Mouse (Mus musculus): ENCODE measurements around the gene Pdzd9.
"Not testable (repeated sequence)": the region's sequence is repeated elsewhere in the genome, so short reads cannot be mapped to it uniquely, and the experiment has no call there.

Gene Pdzd9

DNA sequence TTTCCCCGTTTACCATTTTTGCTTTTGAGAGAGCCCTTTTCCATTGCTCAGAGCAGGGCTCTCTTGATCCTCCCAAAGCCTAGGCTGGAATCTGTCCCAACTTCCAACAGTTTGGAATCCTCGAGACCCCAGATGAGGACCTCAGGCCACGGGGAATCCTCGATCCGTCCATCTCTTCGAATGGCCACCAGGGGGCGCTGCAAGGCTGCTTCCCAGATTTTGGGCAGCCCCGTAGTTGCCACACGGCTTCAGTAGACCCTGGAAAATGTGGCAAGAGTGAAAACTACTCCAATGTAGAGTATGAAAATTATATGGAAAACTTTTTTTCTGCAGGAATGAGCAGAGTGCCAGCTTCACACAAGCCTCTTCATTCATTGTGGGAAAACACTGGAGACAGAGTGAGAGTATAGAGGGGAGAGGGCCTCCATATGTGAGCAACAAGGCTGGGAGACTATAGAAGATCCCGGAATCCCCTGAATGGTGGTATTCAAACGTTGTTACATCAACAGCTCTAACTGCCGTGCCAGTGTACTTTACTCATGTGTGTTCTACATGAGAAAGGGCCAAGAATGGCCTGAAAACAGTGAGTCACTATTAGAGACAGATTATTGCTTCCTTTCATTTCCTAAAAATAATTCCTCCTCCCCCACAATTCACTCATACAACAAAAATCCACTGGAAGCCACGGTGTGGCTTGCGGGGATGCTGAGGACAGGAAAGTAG, at the start of gene Pdzd9:
Pdzd9 (minus strand) TSS at position 191 of the 723 bp plus-strand sequence.
- in situ Hi-C loops (cut with MboI, MseI) = loop anchor here (5.0 to 10.0 kb wide), 3 partner anchors 67 to 244 kb away; partner anchors contain the start of genes Polr3e and Vwa3a

- in situ Hi-C loops (cut with MboI, MseI) = no loop called here
These were observed 47.1 kb upstream of the Pdzd9 start for GRCm38 (mm10) chr7:120717261-120717660.

GRCm38 (mm10) chr7:120713951-120714350, 43.8 kb upstream of the Pdzd9 start:
- in situ Hi-C loops (cut with MboI, MseI) = not testable (repeated sequence)

DNA sequence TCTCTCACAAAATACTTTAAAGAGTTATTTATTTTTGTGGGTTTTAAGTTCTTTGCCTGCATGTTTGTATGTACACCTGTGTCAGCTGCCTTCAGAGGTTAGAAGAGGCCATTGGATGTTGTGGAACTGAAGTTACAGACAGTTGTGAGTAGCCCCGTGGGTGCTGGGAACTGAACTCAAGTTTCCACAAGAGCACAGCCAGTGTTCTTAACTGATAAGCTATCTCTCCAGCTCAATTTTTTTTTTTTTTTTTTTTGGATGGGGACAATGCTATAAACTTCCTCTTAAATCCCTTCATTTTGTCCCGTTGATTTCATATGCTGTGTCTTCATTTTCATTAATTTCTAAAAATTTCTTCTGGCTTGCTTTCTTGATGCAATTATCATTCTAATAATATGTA, 43.1 kb upstream of the Pdzd9 start:
- in situ Hi-C loops (cut with MboI, MseI) = no loop called here

DNA sequence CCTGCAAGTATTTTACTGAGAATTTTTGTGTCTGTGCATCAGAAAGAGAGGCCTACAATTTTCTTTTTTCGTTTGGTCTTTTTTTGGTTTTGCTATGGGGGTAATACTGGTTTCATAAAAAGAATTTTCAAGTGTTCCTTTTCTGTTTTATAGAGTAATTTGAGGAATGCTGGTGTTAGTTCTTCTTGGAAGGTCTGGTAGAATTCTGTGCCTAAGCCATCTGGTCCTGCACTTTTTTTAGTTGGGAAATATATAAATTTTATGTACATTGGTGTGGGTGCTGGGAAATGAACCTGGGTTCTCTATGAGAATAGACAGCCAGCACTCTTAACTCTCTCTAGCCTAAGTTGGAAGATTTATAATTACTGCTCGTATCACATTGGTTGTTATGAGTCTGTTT, 41.9 kb upstream of the Pdzd9 start:
- in situ Hi-C loops (cut with MboI, MseI) = no loop called here

DNA sequence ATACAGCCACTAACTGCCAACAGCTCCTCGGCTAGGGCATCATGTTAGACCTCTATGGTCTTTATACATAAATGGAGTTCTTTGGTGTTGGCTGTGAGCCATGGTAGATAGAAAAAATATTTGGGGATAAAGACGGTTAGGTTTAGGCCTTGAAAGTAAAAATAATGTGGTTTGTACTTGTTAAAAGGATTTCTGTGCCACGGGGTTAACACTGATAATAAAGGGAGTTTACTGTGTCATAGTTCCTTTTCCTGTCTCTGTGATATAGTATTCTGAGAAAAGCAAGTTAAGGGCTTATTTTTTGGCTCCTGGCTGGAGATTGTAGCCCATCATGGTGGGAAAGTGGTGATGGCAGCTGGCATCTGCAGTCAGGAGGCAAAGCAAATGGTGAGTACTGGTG, 33.7 kb upstream of the Pdzd9 start:
- in situ Hi-C loops (cut with MboI, MseI) = no loop called here

DNA sequence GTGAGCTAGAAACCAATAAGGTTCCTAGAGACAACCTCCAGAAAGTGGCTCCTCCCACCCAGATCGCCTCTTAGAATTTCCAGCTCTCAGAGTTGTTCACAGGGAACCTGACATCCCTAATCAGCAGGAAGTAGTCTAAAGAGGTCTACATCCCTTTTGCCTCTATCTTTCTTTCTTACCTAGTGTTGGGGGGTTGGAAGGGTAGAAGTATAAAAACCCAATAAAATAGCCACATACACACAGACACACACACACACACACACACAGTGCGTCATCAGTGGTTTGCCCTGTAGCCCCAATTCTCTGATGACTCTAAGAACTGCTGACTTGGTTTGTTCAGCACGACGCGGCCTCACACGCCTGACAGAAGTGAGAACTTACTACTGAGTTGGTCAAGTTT, 29.4 kb upstream of the Pdzd9 start:
- in situ Hi-C loops (cut with MboI, MseI) = loop anchor here (25.0 kb wide), 1 partner anchor 1713 kb away; no protein-coding TSS in a partner anchor

DNA sequence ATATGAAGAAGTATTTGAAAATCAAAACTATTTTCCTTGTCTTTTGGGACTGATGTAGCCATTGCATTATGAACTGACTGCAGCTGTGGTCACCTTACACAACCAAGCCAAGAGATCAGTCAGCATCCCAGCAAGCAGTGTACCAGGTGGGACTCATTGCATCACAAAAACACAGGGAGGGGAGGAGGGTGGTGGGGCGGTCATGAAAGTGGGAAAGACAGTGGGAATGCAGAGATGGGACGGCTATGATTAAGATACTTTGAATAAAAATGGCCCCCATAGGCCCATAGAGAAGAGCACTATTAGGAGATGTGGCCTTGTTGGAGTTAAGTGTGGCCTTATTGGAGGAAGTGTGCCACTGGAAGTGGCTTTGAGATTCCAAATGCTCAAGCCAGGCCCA, 26.2 kb upstream of the Pdzd9 start:
- in situ Hi-C loops (cut with MboI, MseI) = loop anchor here (25.0 kb wide), 1 partner anchor 1716 kb away; no protein-coding TSS in a partner anchor

DNA sequence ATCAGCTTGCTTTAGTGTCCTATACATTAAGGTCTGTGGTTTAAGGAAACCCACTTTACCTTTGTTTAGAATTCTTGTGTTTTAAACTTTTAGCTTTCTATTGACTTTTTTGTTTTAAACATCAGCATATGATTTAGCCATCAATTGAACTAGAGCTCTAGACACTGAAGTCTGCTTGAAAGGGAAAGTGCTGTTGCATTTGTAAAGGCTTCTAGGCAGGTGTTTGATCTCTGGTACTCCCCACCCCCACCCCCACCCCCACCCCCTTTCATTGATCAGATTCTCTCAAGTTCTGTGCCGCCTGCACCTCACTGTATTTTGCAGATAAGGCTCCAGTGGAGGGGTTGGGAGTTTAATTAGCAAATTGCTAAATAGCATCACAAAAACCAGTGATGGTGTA, 25.5 kb upstream of the Pdzd9 start:
- in situ Hi-C loops (cut with MboI, MseI) = loop anchor here (25.0 kb wide), 1 partner anchor 1717 kb away; no protein-coding TSS in a partner anchor

GRCm38 (mm10) chr7:120695196-120695595, 25.1 kb upstream of the Pdzd9 start:
- in situ Hi-C loops (cut with MboI, MseI) = loop anchor here (25.0 kb wide), 1 partner anchor 1717 kb away; no protein-coding TSS in a partner anchor

GRCm38 (mm10) chr7:120693831-120694375, 23.8 kb upstream of the Pdzd9 start:
- in situ Hi-C loops (cut with MboI, MseI) = loop anchor here (25.0 kb wide), 1 partner anchor 1718 kb away; no protein-coding TSS in a partner anchor

DNA sequence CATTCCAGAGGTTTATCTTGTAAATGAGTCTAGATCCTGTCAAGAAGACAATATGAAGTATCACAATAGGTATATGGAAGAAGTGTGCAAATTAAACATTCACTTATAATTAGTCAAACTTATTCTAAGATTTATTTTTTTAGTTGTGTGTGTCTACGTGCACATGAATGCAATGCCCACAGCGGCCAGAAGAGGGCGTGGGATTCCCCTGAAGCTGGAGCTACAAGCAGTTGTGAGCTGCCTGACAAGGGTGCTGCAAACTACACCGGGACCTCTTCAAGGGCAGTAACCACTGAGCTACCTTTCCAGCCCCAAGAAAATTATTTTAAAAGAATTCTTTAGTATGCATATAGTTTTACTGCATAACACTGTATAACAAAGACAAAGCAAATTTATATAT, 20.5 kb upstream of the Pdzd9 start:
- in situ Hi-C loops (cut with MboI, MseI) = loop anchor here (25.0 kb wide), 1 partner anchor 1722 kb away; no protein-coding TSS in a partner anchor

GRCm38 (mm10) chr7:120685227-120685626, 15.1 kb upstream of the Pdzd9 start:
- in situ Hi-C loops (cut with MboI, MseI) = loop anchor here (25.0 kb wide), 1 partner anchor 1727 kb away; no protein-coding TSS in a partner anchor

GRCm38 (mm10) chr7:120684731-120685161, 14.6 kb upstream of the Pdzd9 start:
- in situ Hi-C loops (cut with MboI, MseI) = loop anchor here (25.0 kb wide), 1 partner anchor 1728 kb away; no protein-coding TSS in a partner anchor

DNA sequence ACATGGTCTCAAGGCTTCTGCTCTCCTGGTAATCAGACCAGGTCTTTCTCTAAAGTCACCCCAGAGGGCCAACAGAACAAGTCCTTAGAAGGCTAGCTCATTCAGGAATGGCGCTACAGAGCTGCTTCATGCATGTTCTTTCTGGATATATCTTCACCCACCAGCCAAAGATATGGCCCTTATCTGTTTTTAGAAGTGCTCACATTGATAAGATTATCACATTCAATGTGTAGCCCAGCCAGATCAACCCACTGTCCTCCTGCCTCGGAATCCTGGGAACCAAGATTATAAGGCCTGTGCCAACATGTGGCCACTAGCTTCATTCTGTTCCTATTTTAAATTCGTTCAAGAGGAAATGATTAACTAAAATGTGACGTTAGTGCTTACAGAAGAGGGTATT, 11.9 kb upstream of the Pdzd9 start:
- in situ Hi-C loops (cut with MboI, MseI) = loop anchor here (25.0 kb wide), 1 partner anchor 1730 kb away; no protein-coding TSS in a partner anchor

DNA sequence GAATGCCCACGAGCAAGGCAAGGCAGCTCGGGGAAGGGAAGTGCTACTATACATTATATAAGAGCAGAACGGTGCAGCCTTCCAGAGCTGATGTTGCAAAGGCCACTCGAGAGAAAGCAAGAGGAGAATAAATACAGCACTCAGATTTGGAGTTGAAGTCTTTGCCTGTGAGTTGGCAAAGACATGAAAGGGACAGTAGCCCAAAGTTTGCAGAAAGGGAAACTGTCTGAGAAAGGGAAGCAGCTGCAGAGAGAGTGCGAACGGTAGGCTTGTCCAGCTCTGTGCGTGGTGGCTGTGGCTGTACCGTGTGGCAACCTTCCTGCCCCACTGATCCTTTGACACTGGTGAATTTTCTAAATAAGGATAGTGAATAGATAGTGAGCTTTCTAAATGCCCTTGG, 8.9 kb upstream of the Pdzd9 start:
- in situ Hi-C loops (cut with MboI, MseI) = loop anchor here (10.0 to 25.0 kb wide), 2 partner anchors 236 to 1733 kb away; partner anchors contain the start of gene Polr3e

GRCm38 (mm10) chr7:120677764-120678531, 7.8 kb upstream of the Pdzd9 start:
- in situ Hi-C loops (cut with MboI, MseI) = loop anchor here (10.0 to 25.0 kb wide), 2 partner anchors 237 to 1734 kb away; partner anchors contain the start of gene Polr3e

DNA sequence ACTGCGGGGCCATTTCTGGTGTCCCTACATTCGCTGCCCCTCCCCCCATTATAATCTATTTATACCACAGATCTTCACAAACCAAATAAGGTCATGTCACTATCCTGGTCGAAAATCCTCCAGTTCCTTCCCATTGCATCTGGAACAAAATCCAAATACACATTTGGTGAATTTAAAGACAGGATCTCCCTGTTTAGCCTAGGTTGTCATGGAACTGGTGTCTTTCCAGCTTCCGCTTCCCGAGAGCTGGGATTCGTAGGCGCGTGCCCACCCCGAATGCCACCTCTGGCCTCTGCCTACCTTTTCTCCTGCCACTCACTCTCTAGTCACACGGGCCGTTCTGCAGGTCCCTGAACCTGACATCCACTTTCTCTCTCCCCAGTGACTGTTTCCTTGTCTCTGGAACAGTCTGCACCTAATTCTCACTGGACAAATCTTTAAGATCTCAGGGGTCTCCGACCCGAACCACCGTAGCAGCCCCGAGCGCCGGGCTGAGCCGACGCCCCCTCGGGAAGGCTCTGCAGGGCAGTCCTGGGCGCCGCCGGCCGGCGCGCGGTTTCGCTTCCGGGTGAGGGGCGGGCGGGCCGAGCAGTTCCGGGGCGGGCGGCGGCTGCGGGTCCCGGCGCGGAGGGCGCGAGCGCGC, 7.0 kb upstream of the Pdzd9 start, which contains the start of gene Mosmo:
Mosmo (plus strand) TSS at position 618 of the 643 bp plus-strand sequence.
- in situ Hi-C loops (cut with MboI, MseI) = loop anchor here (10.0 to 25.0 kb wide), 2 partner anchors 238 to 1735 kb away; partner anchors contain the start of gene Polr3e

DNA sequence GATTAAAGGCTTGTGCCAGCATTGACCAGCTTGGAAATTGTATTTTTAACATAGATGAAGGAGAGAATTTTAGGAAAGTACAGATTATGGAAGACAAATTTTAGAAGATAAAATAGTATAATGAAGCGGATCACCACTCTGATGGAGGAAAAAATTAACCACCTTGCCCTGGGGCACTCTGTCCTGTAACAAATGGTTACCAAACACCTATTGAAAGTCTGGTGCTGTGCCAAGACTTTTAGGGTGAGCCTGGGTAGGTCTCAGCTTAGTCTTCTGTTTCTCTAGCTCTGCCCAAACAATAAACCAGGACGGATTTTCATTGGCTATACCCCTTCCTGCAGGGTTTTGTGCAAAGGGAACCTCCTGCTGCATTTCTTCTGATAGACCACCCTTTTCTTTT, 1.1 kb upstream of the Pdzd9 start:
- in situ Hi-C loops (cut with MboI, MseI) = loop anchor here (5.0 to 10.0 kb wide), 3 partner anchors 66 to 244 kb away; partner anchors contain the start of genes Polr3e and Vwa3a

DNA sequence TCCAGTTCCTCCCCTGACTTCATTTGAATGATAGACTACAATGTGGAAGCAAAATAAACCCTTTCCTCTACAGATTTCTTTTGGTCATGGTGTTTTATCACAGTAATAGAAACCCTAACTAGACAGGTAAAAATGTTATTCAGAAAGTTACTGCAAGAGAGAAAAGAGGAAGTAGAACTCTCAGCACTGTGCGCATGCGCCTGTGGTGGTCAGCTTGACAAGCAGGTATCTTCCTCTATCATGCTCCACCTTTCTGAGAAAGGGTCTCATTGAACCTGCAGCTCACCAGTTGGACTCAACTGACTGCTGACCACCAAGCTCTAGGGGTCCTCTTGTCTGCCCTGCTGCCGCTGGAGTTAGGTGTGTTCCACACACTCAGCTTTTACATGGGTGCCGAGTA, 8.1 kb downstream of the Pdzd9 start:
- in situ Hi-C loops (cut with MboI, MseI) = no loop called here

GRCm38 (mm10) chr7:120647849-120648248, 22.3 kb downstream of the Pdzd9 start:
- in situ Hi-C loops (cut with MboI, MseI) = no loop called here
